Mouse (Mus musculus) liver, embryonic 12.5 days (tissue): ENCODE results near the gene Ube2n. TPM values are rescaled to one million over a fixed set of nuclear protein-coding genes. Genes with fewer than 3 reads are reported as not detected.
A peak's percentile ranks its signal among the peaks of the same experiment; 100 is the strongest.

Experiments used
- ATAC-seq: fragments of 200-750 bp; cut with Nextera tagmentation; 2 replicates; pipeline ENCODE4 v1.8.0; 2017; ENCODE audit warnings: moderate number of reproducible peaks, mild to moderate bottlenecking, moderate library complexity
- H3K27ac ChIP-seq: fragments of 300-500 bp; sonication (generic); 2 replicates; pipeline ENCODE4 v1.5.1; 2016; ENCODE audit warnings: mild to moderate bottlenecking
- H3K27me3 ChIP-seq: fragments of 300-500 bp; sonication (generic); replicated peaks from 2 replicates; pipeline ENCODE4 v1.6.1; 2016; ENCODE audit warnings: mild to moderate bottlenecking, moderate library complexity
- H3K36me3 ChIP-seq: fragments of 300-500 bp; sonication (generic); 2 replicates; pipeline ENCODE4 v1.6.1; 2016; ENCODE audit warnings: mild to moderate bottlenecking, moderate library complexity
- H3K4me1 ChIP-seq: fragments of 300-500 bp; sonication (generic); 2 replicates; pipeline ENCODE4 v1.6.1; 2016
- H3K4me2 ChIP-seq: fragments of 300-500 bp; sonication (generic); 2 replicates; pipeline ENCODE4 v1.6.1; 2016; ENCODE audit warnings: mild to moderate bottlenecking, moderate library complexity
- H3K4me3 ChIP-seq: fragments of 300-500 bp; sonication (generic); 2 replicates; pipeline ENCODE4 v1.5.1; 2016; ENCODE audit warnings: mild to moderate bottlenecking, moderate library complexity
- H3K9ac ChIP-seq: fragments of 300-500 bp; sonication (generic); 2 replicates; pipeline ENCODE4 v1.6.1; 2016; ENCODE audit warnings: mild to moderate bottlenecking, moderate library complexity
- H3K9me3 ChIP-seq: fragments of 300-500 bp; sonication (generic); replicated peaks from 2 replicates; pipeline ENCODE4 v1.6.1; 2016; ENCODE audit warnings: mild to moderate bottlenecking, moderate library complexity
- WGBS: fragments of 180-500 bp; shearing (Covaris S2); methylation state at CpG from one replicate; pipeline ENCODE4 v1.1.7; 2016; ENCODE audit not compliant: insufficient replicate concordance; 5-methylcytosine and 5-hydroxymethylcytosine counted together
- polyA plus RNA-seq: library from polyadenylated mRNA; unstranded; fragments of >200 nt; fragmentation: Nextera tagmentation; extraction: Ambion mirVana; gene quantifications from 2 replicates; pipeline ENCODE4 v1.2.1, GENCODE M21; 2016

Ube2n gene
- polyA plus RNA-seq, 1 experiment from 2014 or later = 193 TPM

- 82% methylated on average over 5 of the region's 5 CpGs for WGBS
- Histone ChIP-seq H3K27me3 (no peaks in the 10 kb centered on the region), H3K9me3 (no peaks in the 10 kb centered on the region), H3K36me3 (peaks cover 13% of the 10 kb centered on the region), H3K27ac (no peak overlapping the region), H3K9ac (no peak overlapping the region), H3K4me3 (no peak overlapping the region), H3K4me2 (no peak overlapping the region), H3K4me1 (peaks cover 18% of the 10 kb centered on the region)
- ATAC-seq = no peak
Measured at GRCm38 (mm10) chr10:95526495-95527122, 11.7 kb downstream of the Ube2n start.

- H3K4me3 ChIP-seq = no peak overlapping the region
Measured at GRCm38 (mm10) chr10:95530551-95531121, 15.7 kb downstream of the Ube2n start.

GRCm38 (mm10) chr10:95532916-95533315 lies 18.0 kb downstream of the Ube2n start:
- Histone ChIP-seq H3K27me3 (no peaks in the 10 kb centered on the region), H3K36me3 (no peaks in the 10 kb centered on the region), H3K9ac (no peak overlapping the region), H3K4me2 (no peak overlapping the region), H3K9me3 (no peaks in the 10 kb centered on the region), H3K27ac (no peak overlapping the region), H3K4me3 (no peak overlapping the region), H3K4me1 (peaks cover 62% of the 10 kb centered on the region)
- no peak for ATAC-seq
- WGBS = 53% methylated on average over 5 of the region's 5 CpGs

More at GRCm38 (mm10) chr10:95530551-95531121, 15.7 kb downstream of the Ube2n start:
- 74% methylated on average over 2 of the region's 2 CpGs for WGBS
- no peaks in the 10 kb centered on the region for H3K36me3 ChIP-seq
- H3K27ac ChIP-seq = no peak overlapping the region
- H3K4me1 ChIP-seq = peaks cover 47% of the 10 kb centered on the region
- H3K27me3 ChIP-seq = no peaks in the 10 kb centered on the region
- H3K4me2 ChIP-seq = no peak overlapping the region
- no peak for ATAC-seq
- H3K9me3 ChIP-seq = no peaks in the 10 kb centered on the region
- no peak overlapping the region for H3K9ac ChIP-seq

- WGBS = 87% methylated on average over 7 of the region's 7 CpGs
- no peak for ATAC-seq
- H3K9ac ChIP-seq = no peak overlapping the region
- peaks cover 64% of the 10 kb centered on the region for H3K4me1 ChIP-seq
- H3K36me3 ChIP-seq = no peaks in the 10 kb centered on the region
- no peak overlapping the region for H3K4me3 ChIP-seq
- H3K27ac ChIP-seq = no peak overlapping the region
- H3K9me3 ChIP-seq = no peaks in the 10 kb centered on the region
- no peaks in the 10 kb centered on the region for H3K27me3 ChIP-seq
- no peak overlapping the region for H3K4me2 ChIP-seq
Measured at GRCm38 (mm10) chr10:95533382-95533781, 18.4 kb downstream of the Ube2n start.

- Histone ChIP-seq H3K4me1 (peaks cover 66% of the 10 kb centered on the region), H3K4me2 (no peak overlapping the region), H3K4me3 (no peak overlapping the region), H3K27me3 (no peaks in the 10 kb centered on the region), H3K27ac (no peak overlapping the region), H3K9me3 (no peaks in the 10 kb centered on the region), H3K36me3 (no peaks in the 10 kb centered on the region), H3K9ac (no peak overlapping the region)
- no peak for ATAC-seq
- 66% methylated on average over 8 of the region's 8 CpGs for WGBS
Measured at GRCm38 (mm10) chr10:95535399-95536221, 20.7 kb downstream of the Ube2n start.

- Histone ChIP-seq H3K9me3 (no peaks in the 10 kb centered on the region), H3K4me3 (no peak overlapping the region), H3K36me3 (no peaks in the 10 kb centered on the region), H3K27me3 (no peaks in the 10 kb centered on the region), H3K4me2 (no peak overlapping the region), H3K9ac (no peak overlapping the region), H3K27ac (no peak overlapping the region), H3K4me1 (peaks cover 66% of the 10 kb centered on the region)
- no peak for ATAC-seq
- WGBS = 52% methylated on average over 6 of the region's 6 CpGs
Measured at GRCm38 (mm10) chr10:95536222-95536541, 21.2 kb downstream of the Ube2n start.

GRCm38 (mm10) chr10:95539260-95539659 lies 24.3 kb downstream of the Ube2n start:
- no peak for ATAC-seq
- H3K27me3 ChIP-seq = no peaks in the 10 kb centered on the region
- H3K4me3 ChIP-seq = no peak overlapping the region
- H3K4me2 ChIP-seq = no peak overlapping the region
- H3K27ac ChIP-seq = no peak overlapping the region
- WGBS = 78% methylated on average over 3 of the region's 3 CpGs
- peaks cover 43% of the 10 kb centered on the region for H3K4me1 ChIP-seq
- no peak overlapping the region for H3K9ac ChIP-seq
- no peaks in the 10 kb centered on the region for H3K9me3 ChIP-seq
- peaks cover 15% of the 10 kb centered on the region for H3K36me3 ChIP-seq

GRCm38 (mm10) chr10:95539841-95540240 lies 24.9 kb downstream of the Ube2n start:
- H3K9ac ChIP-seq = no peak overlapping the region
- H3K4me1 ChIP-seq = peaks cover 39% of the 10 kb centered on the region
- no peak overlapping the region for H3K4me2 ChIP-seq
- 85% methylated on average over 3 of the region's 3 CpGs for WGBS
- no peak overlapping the region for H3K27ac ChIP-seq
- peaks cover 21% of the 10 kb centered on the region for H3K36me3 ChIP-seq
- no peaks in the 10 kb centered on the region for H3K27me3 ChIP-seq
- no peaks in the 10 kb centered on the region for H3K9me3 ChIP-seq
- no peak overlapping the region for H3K4me3 ChIP-seq
- ATAC-seq = no peak

- no peaks in the 10 kb centered on the region for H3K27me3 ChIP-seq
- H3K36me3 ChIP-seq = peaks cover 52% of the 10 kb centered on the region
- H3K9ac ChIP-seq = no peak overlapping the region
- no peaks in the 10 kb centered on the region for H3K9me3 ChIP-seq
- 0 out of 2 replicates have a peak overlapping the region, but pooled peaks have one; percentile 6 for H3K27ac ChIP-seq
- no peak overlapping the region for H3K4me3 ChIP-seq
- H3K4me1 ChIP-seq = peaks cover 18% of the 10 kb centered on the region
- WGBS = 88% methylated on average over 4 of the region's 4 CpGs
- no peak overlapping the region for H3K4me2 ChIP-seq
- ATAC-seq = no peak
Measured at GRCm38 (mm10) chr10:95542916-95543315, 28.0 kb downstream of the Ube2n start.

GRCm38 (mm10) chr10:95543377-95543776 lies 28.4 kb downstream of the Ube2n start:
- no peak for ATAC-seq
- Histone ChIP-seq H3K27ac (0 out of 2 replicates have a peak overlapping the region, but pooled peaks have one; percentile 6), H3K4me1 (peaks cover 13% of the 10 kb centered on the region), H3K27me3 (no peaks in the 10 kb centered on the region), H3K9me3 (no peaks in the 10 kb centered on the region), H3K9ac (no peak overlapping the region), H3K4me2 (no peak overlapping the region), H3K4me3 (no peak overlapping the region), H3K36me3 (peaks cover 56% of the 10 kb centered on the region)
- WGBS = 86% methylated on average over 2 of the region's 2 CpGs

- H3K4me2 ChIP-seq = no peak overlapping the region
- H3K9ac ChIP-seq = no peak overlapping the region
- no peaks in the 10 kb centered on the region for H3K27me3 ChIP-seq
- H3K27ac ChIP-seq = no peak overlapping the region
- no peak overlapping the region for H3K4me3 ChIP-seq
- ATAC-seq = no peak
- peaks cover 61% of the 10 kb centered on the region for H3K36me3 ChIP-seq
- no peaks in the 10 kb centered on the region for H3K9me3 ChIP-seq
- H3K4me1 ChIP-seq = peaks cover 7% of the 10 kb centered on the region; the same call in 1 of the 2 replicates
Measured at GRCm38 (mm10) chr10:95544004-95544403, 29.1 kb downstream of the Ube2n start.

- H3K27me3 ChIP-seq = no peaks in the 10 kb centered on the region
- H3K4me2 ChIP-seq = no peak overlapping the region
- no peak overlapping the region for H3K9ac ChIP-seq
- H3K9me3 ChIP-seq = no peaks in the 10 kb centered on the region
- ATAC-seq = no peak
- H3K4me1 ChIP-seq = peaks cover 3% of the 10 kb centered on the region; the same call in 1 of the 2 replicates
- H3K27ac ChIP-seq = no peak overlapping the region
- H3K36me3 ChIP-seq = peaks cover 68% of the 10 kb centered on the region
- 81% methylated on average over 2 of the region's 2 CpGs for WGBS
- H3K4me3 ChIP-seq = no peak overlapping the region
Measured at GRCm38 (mm10) chr10:95544651-95545050, 29.7 kb downstream of the Ube2n start.
